Mouse (Mus musculus): ENCODE measurements around the gene Tcf12. TPM values are rescaled to one million over a fixed set of nuclear protein-coding genes. Genes with fewer than 3 reads are reported as not detected.

Tcf12 gene
- total RNA-seq, 2 experiments from 2014 or later: 54.7 to 57.8 TPM

DNA sequence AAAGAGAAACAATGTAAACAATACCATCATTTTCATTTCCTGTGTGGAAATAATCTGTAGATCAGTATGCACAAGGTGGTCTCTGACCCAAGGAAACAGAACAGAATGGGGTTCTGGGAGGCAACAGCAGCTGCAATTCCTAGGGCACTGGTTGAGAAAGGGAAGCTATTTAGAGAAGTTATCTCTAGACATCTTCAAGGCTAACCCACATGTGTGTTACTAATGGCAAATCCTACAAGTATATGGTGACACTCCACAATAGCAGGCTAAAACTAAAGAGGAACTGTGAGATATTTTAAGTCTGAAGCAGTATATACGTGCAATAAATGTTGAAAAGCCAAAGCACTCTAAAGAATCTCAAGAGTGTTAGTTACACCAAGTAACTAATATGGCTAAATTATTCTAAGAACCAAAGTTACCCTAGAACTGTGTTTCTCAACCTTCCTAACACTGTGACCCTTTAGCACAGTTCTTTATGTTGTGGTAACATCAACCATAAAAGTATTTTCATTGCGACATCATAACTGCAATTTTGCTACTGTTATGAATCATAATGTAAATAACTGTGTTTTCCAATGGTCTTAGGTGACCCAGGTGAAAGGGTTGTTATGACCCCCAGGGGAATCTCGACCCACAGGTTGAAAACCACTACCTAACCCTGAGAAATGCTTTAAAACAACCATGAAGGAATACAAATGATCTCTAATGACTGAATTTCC lies 22.6 kb downstream of the Tcf12 start:
- DNase-seq (ENCODE audit: low spot score in 2 of 2): no peak

DNA sequence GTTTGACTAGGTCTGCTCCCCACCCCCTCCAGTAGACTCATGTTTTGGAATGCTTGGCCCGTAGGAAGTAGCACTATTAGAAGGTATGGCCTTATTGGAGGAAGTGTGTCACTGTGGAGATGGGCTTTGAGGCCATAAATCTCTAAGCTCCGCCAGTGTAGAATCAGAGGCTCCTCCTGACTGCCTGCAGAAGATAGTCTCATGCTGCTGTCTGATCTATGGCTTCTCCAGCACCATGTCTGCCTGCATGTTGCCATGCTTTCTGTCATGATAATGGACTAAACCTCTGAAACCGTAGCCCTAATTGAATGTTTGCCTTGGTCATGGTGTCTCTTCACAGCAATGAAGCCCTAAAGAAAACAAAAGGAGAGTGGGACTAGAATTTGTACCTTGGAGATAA lies 26.7 kb downstream of the Tcf12 start:
- DNase-seq (ENCODE audit: low spot score in 2 of 2): no peak

DNA sequence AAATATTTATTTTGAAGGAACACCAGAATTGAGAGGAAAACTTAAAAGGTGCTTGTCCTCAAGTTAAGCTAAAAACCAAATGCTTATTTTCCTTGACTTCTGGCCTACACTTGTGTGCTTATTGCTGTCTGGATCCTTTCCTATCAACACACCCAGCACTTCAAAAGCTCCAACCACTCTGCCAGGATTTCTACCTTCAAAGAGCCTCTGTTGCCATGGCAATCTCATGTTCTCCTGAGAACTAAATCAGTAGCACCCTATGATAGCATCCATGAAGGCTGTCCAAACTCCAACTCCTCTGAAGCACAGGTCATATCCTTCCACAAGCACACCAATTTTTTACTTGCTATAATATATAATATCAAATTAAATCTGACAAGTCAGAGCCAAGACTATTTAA lies 27.5 kb downstream of the Tcf12 start:
- peak in 1 of 2 experiments; percentile 34 for DNase-seq (ENCODE audit: low spot score in 2 of 2)

DNA sequence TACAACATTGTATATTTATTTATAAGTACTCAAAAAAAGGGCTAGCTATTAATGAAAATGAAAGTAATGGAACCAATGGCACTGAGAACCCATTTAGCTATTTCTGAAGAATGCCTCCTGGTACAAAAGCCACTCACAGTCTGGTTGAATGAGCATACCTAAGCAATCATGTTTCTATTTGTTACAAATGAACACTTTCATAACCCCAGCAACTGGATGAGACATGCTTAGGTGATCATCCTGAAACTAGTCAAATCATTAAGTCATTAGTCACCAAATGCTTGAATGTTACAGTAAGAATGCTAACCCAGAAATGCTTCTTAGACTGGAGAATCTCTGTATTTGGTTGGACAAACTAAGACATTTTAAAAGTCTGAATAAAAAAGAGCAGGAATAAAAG lies 35.5 kb downstream of the Tcf12 start:
- DNase-seq (ENCODE audit: low spot score in 2 of 2): no peak

DNA sequence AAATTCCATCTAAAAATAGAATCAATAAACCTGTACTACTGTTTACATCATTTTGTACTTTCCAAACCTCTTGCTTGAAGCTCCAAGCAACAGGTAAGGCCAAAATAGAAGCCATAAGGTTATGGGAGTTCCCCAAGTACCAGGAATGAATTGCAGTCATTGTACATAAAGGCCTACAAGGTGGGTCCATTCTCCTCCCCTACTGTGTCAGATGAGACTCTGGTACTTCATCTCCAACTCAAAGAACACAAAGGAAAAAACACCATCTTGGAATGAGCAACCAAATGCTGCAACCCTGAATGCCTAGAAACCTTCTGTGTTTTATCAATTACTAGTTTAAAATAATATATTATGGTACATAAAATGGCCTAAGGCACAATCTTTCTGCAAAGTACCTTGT lies 45.5 kb downstream of the Tcf12 start:
- DNase-seq (ENCODE audit: low spot score in 2 of 2): no peak

DNA sequence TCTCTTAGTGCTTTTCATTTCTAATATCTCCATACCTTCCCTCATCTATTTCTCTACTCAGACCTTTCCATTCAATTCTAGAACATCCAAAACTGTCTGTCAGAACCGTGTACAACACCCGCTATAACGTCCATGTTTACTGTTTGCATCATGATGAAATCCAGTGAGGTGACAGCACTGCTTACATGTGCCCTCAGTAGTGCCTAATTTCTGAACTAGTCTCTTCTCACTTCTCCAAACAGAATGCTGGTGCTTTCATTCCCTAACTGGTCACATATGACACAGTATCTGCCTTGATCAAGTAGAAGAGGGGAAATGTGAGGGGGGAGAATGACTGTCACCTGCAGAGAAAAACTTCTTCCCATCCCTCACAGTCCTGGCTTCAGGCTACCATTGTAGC lies 58.5 kb downstream of the Tcf12 start:
- DNase-seq (ENCODE audit: low spot score in 2 of 2): no peak

DNA sequence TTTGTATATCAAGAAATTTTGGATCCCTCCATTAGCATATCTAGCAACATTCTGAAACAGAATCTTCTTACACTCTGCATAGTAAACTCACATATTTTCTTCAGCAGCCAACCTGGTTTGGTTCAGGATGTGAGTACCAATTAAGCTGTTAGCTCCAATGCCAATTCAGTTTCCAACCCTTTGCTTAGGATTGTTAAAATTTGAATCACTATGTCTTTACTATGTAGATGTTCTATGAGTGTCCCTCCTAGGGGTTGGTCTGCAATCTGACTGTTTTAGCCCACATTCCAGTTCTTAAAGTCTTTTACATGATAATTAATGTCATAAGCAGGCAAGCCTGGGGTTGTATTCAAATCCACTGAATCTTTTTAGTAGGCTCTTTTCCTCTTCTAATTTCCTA lies 71.5 kb downstream of the Tcf12 start:
- no peak for DNase-seq (ENCODE audit: low spot score in 2 of 2)

DNA sequence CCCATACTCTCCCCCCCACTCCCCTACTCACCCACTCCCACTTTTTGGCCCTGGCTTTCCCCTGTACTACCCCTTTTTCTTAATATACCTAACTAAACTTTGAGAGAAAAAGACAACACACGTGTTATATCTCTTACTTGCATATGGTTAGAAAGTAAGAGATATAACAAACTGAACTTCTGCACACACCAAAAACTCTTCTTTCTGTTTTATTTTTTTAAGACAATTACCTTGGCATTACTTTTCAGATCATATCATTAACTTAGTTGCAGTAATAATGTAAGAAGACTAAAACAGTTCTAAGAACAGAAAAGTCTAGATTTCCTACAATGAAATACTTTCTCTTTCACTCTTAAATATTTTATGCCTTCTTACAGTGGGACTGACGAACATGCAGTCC lies 72.3 kb downstream of the Tcf12 start:
- no peak for DNase-seq (ENCODE audit: low spot score in 2 of 2)

DNA sequence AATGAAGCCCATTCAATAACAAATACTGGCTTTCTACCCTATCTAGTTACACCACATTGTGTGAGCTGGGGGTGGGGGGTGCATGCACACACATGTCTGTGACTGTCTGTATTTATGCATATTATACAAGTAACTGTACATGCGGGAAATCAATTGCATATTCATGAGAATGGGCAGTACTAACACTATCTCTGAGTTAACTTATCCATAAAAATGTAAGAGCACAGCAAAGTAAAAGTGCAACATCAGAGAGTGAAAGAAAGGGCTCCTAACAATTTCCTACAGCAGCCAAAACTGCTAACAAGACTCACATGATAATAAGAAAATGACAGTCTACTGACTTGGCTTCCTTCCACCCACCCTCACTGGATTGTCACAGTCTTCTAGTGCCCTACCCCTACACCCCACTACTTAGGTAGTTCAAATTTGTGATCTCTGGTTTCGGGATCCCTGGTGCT lies 74.6 kb downstream of the Tcf12 start:
- no peak for DNase-seq (ENCODE audit: low spot score in 2 of 2)

DNA sequence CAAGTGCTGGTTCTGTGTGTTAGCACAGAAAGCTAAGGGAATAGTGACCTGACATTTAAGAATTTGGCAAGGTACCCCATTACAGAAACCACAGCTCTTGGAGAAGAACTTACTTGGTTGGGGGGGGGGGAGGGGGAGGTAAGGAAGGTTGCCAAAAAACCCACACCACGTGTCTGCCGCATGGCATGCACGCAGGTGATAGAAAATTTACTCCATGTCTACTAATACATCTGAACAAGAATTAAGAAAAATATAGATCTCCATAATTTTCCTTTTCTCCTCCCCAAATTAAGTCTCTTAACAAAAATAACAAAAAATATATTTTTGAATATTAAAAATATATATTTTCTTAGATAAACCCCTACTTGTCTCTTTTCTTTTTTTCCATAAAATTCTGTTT lies 75.4 kb downstream of the Tcf12 start:
- DNase-seq (ENCODE audit: low spot score in 2 of 2): no peak

DNA sequence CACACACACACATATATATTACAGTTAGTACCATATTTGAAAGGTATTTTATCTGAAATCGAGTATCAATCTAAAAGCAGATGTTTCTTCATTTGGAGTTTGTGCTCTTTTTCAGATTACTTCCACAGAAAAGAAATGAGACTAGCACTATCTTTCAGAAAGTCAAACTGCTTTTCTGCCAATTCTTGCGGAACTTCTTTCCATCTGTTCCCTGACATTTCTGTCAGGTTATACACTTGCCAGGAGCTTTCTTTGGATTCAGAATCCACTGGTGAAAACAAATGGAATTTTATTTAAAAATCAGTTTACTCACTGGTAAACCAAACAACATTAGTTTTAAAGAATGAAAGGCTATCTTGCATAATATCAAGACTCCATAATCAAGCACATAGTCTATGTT lies 78.4 kb downstream of the Tcf12 start:
- DNase-seq (ENCODE audit: low spot score in 2 of 2): peak; percentile 10 to 23

DNA sequence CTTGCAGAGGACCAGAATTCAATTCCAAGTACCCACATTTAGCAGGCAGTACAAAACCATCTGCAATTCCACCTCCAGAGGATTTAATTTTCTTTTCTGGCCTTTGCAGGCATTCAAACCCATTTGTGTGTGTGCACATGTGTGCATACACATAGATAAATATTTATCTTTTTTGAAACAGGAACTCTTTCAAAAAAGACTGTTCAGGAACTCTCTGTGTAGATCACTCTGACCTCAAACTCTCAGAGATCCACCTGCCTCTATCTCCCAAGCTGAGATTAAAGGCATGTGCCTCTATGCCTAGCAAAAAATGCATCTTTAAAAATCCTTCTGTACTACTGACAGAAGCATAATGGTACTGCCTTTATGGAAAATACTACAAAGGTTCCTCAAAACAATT lies 81.4 kb downstream of the Tcf12 start:
- no peak for DNase-seq (ENCODE audit: low spot score in 2 of 2)

DNA sequence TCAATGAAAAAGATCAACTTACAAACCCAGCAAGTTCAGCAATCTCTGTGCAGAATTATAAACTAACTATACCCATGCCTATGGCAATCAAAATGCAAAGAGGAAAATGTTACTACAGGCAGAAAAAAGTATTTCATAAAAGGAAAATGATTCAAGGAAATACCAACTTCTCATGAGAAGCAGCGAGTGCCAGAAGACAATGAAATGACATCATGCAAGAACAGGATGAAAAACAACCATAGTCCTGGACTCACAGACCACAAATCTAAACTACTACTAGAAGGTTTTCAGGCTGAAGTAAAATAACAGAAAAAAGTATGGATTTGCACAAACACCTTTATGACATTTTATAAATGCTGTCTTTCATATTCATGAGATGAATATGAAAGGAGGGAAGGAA lies 82.1 kb downstream of the Tcf12 start:
- DNase-seq (ENCODE audit: low spot score in 2 of 2): no peak

DNA sequence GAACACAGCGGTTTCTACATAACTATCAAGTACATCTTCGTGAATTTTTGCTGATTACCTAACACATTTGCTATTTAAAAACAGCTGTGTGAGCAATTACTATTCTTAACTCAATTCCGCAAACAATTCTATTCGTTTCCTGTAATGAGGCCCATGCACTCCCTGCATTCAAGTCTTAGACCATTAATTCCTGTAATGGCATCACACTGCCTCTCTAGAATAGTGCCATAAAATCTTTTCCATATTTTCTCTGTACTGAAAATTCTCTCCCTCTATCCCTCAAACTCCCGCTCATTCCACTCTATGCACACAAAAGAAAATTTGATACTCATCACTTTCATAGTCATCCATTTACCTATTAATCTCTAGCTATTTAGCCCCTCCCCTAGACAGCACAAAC lies 88.4 kb downstream of the Tcf12 start:
- DNase-seq (ENCODE audit: low spot score in 2 of 2): no peak

DNA sequence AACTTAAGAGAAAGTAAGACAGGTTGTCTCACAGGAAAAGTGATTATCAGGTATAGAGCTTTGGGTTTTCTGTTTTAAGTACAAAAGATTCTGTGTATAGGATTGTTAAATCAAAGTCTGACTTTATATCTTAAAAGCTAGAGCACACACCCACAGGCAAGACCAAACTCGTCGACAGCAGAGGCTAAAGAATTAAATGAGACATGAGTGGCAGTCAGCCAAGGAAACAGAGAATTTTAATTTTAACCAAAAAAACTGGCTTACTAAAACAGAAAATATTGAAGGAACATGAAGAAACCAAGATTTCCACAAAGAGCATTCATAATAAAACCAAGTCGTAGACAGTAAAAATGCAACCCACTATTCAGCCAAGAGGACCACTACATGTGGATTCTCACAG lies 90.2 kb downstream of the Tcf12 start:
- peak in 1 of 2 experiments; percentile 56 for DNase-seq (ENCODE audit: low spot score in 2 of 2)

DNA sequence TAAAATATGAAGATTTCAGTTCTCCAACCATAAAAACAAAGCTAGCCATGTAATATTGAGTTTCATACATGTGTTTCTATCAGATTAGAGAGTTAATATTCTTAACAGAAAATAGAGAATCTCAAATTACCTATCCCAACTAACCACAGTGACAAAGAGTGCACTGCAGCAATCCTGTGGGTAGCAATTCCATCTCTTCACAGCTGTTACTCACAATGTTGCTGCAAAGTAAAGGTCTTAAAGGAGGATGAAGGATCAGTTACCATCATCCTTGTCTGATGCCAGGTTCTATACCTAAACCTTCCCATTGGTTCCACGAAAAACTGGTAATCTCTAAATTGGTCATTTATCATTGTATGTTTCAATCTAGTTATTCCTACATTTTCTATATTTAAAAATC lies 95.7 kb downstream of the Tcf12 start:
- DNase-seq (ENCODE audit: low spot score in 2 of 2): no peak

DNA sequence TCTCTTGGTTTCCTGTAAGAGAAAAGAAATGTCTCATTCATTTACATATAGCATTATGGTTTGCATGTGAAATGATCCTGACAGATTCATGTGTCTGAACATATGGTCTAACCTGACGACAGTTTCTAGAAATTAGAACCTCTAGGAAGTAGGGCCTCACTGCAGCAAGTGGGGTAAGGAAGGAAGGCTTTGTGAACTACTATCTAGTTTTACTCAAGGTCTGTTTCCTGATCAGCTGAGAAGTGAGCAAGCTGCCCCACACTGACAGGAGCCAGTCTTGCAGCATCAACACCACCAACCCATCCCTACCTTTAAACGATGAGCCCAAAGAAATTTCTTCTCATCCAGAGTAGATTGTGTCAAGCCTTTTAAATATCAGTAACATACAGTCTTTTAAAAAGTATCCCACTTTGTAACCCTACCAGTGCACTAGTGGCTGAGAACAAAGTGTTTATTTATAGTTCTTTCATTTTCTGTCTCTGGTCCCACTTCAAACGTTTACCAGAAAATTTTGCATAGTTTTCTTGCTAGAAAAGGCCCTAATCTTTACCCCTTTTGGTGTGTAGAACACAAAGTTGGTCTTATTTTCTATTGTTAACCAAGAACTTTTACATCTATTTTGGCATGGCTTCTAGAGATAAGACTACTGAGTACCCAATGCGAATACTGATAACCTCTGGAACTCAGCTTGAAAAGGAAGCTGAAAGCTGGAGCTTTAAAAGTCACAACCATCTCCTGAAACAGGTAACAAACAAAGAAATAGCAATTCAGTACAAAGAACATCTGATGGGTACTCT lies 96.9 kb downstream of the Tcf12 start:
- no peak for DNase-seq (ENCODE audit: low spot score in 2 of 2)

DNA sequence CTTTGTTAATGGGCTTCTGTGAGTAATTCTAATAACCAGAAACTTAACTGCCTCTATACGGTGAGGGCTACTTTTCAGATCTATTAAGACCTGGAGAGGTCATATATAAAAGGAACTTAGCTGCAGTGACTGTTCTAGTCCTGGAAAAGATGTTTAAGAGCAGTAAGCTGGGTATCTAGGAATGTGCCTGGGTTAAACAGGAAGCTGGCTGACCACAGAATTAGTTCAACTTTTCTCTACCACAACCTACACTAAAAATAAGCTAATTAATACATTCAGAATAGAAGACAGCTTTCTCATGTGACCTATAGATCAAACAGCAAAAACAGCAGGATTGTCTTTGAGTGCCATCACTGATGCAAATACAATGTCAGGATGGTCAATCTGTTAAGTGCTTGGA lies 98.1 kb downstream of the Tcf12 start:
- no peak for DNase-seq (ENCODE audit: low spot score in 2 of 2)

DNA sequence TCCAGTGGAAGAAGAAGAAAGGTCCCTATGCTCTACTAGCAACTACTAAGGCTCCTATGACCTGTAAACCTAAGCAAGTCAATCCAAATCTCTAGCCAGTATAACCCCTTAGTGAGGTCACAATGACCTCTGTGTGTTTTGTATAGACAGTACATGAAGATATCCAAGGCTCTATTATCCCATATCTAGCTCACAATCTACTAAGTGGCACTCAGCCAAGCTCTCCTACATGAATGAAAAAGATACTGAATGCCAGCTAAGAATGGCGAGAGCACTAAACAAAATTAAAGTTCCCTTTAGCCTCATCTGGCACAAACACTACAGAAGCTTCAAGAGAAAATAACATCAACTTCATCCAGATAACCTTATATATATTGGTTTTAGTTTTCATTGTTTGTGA lies 103.0 kb downstream of the Tcf12 start:
- peak in 1 of 2 experiments; percentile 21 for DNase-seq (ENCODE audit: low spot score in 2 of 2)

DNA sequence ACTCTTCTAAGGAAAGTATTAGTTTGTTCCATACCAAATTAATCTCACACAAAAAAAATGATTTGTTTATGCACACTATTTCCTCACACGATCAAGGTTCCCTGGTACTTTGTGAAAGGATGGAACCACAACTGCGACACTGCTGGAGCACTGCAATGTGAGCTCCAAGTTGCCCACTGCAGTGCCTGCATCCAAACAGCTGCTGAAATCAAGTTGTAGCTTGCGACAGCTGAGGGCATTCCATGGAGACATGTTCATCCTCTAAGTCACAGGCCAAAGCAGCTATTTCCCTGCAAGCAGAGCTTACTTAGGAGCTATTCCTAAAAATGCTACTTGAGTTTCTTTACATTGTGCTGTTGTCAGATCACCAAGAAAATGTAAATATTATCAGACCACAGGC lies 120.5 kb downstream of the Tcf12 start:
- DNase-seq (ENCODE audit: low spot score in 2 of 2): no peak

DNA sequence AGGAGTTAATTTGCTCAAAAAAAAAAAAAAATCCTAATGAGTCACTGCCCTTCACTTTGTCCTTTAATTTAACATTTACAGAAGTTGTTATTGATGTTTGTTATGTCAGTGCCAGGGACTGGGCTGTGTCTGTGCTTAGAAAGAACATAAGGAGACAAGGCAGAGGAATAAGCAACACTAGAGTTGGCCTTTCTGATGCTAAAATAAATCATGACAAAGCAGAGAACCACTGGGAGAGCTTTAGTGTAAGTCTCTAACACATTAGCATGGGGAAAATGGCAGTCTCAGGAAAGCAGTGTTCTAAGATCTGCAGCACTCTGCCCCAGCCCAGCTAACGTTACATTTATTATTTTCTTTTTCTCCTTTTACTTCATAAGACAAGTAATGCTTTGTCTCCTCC lies 121.3 kb downstream of the Tcf12 start:
- no peak for DNase-seq (ENCODE audit: low spot score in 2 of 2)

DNA sequence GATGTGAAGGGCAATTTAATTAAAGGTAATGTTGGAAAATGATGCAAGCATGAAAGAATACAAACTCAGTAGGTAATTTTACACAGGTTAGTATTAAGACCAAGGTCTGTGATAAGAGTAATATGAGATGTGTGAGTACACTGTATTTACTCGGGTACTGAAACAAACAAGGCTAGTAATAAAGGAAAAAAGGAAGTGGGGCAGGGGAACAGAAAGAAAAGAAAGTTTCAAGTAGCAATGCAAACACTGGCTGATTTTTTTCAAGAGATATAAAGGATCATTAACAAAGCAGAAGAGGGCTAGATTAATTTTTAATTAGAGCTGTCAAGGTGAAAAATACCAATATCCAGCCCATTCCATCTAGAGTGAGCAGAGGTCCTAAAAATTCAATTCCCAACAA lies 122.0 kb downstream of the Tcf12 start:
- DNase-seq (ENCODE audit: low spot score in 2 of 2): no peak

DNA sequence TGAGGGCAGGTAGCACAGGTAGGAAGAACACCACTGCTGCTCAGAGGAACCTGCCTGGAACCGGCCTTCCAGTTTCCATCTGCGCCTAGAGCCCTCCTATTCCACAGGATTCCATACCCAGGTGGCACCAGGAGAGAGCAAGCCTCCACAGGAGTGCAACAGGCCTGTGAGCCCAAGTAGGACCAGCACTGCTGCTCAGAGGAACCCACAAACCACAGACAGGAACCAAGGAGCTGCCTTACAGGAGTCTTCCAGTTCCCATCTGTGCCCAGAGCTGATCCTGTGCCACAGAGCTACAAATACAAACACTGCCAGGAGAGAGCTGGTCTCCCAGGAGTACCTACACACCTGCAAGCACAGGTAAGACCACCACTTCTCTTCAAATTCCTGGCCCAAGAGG lies 125.0 kb downstream of the Tcf12 start:
- DNase-seq (ENCODE audit: low spot score in 2 of 2): no peak

All from layer of hippocampus, adult 18-20 months (tissue).